Mouse (Mus musculus) kidney, postnatal 0 days (tissue): ENCODE measurements around the gene Prn. TPM values are rescaled to one million over a fixed set of nuclear protein-coding genes. Genes with fewer than 3 reads are reported as not detected.

Source experiments
- ATAC-seq: fragments of 200-750 bp; cut with Nextera tagmentation; replicated peaks from 2 replicates; pipeline ENCODE4 v1.8.0; 2017; ENCODE audit warnings: low read depth, moderate number of reproducible peaks, moderate TSS enrichment, moderate library complexity; ENCODE audit not compliant: low FRiP score
- DNase-seq: peaks from one replicate; pipeline ENCODE4 v3.0.0-alpha.2; 2016; ENCODE audit warnings: low spot score
- H3K27ac ChIP-seq: fragments of 300-500 bp; sonication (generic); 2 replicates; pipeline ENCODE4 v1.5.1; 2014; ENCODE audit warnings: mild to moderate bottlenecking
- H3K27me3 ChIP-seq: fragments of 300-500 bp; sonication (generic); 2 replicates; pipeline ENCODE4 v1.6.1; 2014; ENCODE audit warnings: low read length, mixed read lengths; ENCODE audit not compliant: insufficient read depth
- H3K36me3 ChIP-seq: fragments of 300-500 bp; sonication (generic); 2 replicates; pipeline ENCODE4 v1.6.1; 2014; ENCODE audit warnings: low read length, mixed read lengths; ENCODE audit not compliant: insufficient read depth
- H3K4me1 ChIP-seq: fragments of 300-500 bp; sonication (generic); replicated peaks from 2 replicates; pipeline ENCODE4 v1.6.1; 2014; ENCODE audit warnings: antibody characterized with exemption, low read length, mixed read lengths; ENCODE audit not compliant: insufficient read depth
- H3K4me2 ChIP-seq: fragments of 300-500 bp; sonication (generic); 2 replicates; pipeline ENCODE4 v1.6.1; 2014; ENCODE audit warnings: mild to moderate bottlenecking, low read length, moderate library complexity, mixed read lengths
- H3K4me3 ChIP-seq: fragments of 300-500 bp; sonication (generic); replicated peaks from 2 replicates; pipeline ENCODE4 v1.5.1; 2014; ENCODE audit warnings: low read depth, low read length
- H3K9ac ChIP-seq: fragments of 300-500 bp; sonication (generic); 2 replicates; pipeline ENCODE4 v1.6.1; 2014; ENCODE audit warnings: low read depth, low read length
- H3K9me3 ChIP-seq: fragments of 300-500 bp; sonication (generic); replicated peaks from 2 replicates; pipeline ENCODE4 v1.6.1; 2016; ENCODE audit warnings: low read length, inconsistent platforms, mixed read lengths
- CTCF ChIP-seq: IDR thresholded peaks from 2 replicates; pipeline ENCODE4 v1.5.1; 2016; ENCODE audit warnings: antibody characterized with exemption, low read depth, mild to moderate bottlenecking, moderate library complexity
- WGBS: fragments of 180-500 bp; shearing (Covaris S2); extraction: QIAGEN DNeasy Blood & Tissue Kit; methylation state at CpG from one replicate; pipeline ENCODE4 v1.1.7; 2014; 5-methylcytosine and 5-hydroxymethylcytosine counted together
- polyA plus RNA-seq: library from polyadenylated mRNA; unstranded; fragments of >200 nt; fragmentation: Nextera tagmentation; extraction: Ambion mirVana; gene quantifications from 2 replicates; pipeline ENCODE4 v1.2.1, GENCODE M21; 2015

Prn gene
- polyA plus RNA-seq, 1 experiment from 2014 or later = 0.20 TPM

DNA sequence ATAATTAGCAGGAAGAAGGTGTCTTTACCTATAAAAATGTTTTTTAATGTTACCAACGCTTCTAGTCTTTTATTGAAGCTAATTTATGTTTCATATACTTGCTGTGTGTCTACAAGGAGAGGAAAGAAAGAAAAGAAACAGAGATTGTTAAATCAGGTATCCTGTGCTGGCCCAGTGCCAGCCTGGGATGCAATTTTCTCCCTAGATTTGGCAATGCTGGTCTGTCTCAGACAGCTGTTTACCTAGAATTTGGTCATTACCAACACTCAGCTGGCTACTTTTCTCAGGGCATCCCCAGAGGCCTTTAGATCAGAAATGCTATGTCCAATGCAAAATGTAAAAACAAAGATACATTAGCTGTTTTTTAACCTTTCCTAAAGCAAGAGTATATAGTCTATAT lies 36.4 kb upstream of the Prn start:
- no peaks in the 10 kb centered on the region for H3K36me3 ChIP-seq
- TF ChIP-seq CTCF = no peak
- WGBS = 62% methylated on average over 1 of the region's 1 CpGs

DNA sequence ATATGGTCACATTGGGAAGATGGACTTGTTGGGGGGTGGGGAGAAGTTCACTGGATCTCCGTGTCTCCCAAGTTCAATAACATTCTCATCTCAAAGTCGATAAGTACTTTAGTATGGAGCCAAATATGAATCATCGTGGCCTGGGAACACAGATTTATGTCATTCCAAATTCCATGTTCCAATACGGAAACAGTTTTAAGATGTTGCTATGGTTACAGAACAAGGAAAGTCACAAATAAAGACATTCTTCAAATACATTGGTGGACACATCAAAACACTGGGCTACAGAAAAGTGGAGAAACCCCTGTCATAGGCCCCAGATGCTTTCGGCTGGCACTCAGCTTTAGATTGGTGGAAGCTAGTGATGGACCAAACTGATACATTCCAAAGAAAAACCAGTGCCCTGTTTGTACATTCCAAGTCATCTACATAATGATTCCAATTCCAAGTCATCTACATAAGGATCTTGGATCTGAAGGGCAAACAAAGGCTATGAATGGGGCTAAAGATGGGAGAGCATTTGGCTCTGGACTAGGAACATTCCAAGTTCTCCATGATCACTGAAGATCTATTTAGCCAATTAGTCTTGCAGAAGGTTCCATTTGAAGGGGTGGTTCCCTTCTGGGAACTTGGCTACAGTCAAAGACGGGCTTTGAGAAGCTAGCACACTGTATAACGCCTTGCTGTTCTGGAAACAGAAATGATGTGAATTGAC lies 33.0 kb upstream of the Prn start:
- Histone ChIP-seq H3K27me3 (no peaks in the 10 kb centered on the region), H3K9me3 (no peaks in the 10 kb centered on the region), H3K36me3 (no peaks in the 10 kb centered on the region), H3K9ac (no peak overlapping the region), H3K4me1 (no peaks in the 10 kb centered on the region), H3K4me2 (no peak overlapping the region), H3K27ac (no peak overlapping the region), H3K4me3 (no peak overlapping the region)
- WGBS = 84% methylated on average over 7 of the region's 7 CpGs
- peak; percentile 7 for DNase-seq
- no peak for ATAC-seq
- no peak for TF ChIP-seq CTCF

More for the DNA sequence above, 36.4 kb upstream of the Prn start:
- DNase-seq (no peak), ATAC-seq (no peak)
- Histone ChIP-seq H3K27me3 (no peaks in the 10 kb centered on the region), H3K9ac (no peak overlapping the region), H3K4me1 (no peaks in the 10 kb centered on the region), H3K4me2 (no peak overlapping the region), H3K4me3 (no peak overlapping the region), H3K27ac (no peak overlapping the region), H3K9me3 (no peaks in the 10 kb centered on the region)

DNA sequence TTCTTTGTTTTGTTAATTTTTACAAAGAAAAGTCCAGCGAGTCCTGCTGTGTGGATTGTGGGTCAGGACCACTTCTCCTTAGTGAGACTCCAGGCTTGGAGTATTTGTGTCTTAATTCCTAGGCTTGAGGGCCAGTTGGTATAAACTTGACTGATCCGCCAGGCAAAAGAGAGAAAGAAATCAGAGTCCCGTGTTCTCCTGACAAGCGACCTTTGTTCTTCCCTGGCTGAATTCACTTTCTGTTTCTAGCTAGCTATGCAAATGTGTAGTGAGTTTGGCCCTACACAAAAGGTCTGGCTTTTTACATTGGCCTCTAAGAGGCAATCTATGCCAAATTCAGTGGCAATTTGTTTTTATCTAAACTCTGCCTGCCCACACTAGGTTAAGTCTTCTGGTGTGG lies 28.0 kb upstream of the Prn start:
- H3K9ac ChIP-seq = no peak overlapping the region
- no peak for DNase-seq
- 74% methylated on average over 4 of the region's 4 CpGs for WGBS

DNA sequence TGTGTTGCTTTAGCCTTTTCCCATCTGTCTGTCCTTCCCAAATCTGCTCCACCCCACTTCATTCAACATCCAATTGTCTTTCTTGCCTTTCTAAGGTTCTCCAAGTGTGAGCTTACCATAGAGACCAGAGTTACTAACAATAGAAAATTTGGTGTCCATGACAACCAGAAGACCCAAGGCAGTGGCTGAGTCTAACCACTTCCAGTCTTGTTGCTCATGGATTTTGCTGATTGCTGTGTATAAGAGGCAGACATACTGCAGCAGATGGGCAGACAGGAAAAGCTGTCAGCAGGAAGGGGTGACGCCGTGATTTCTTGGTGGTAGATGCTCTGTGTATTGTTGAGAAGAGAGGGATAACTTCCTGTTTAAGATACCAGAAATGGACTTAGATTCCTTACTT lies 26.6 kb upstream of the Prn start:
- no peak for TF ChIP-seq CTCF
- WGBS = 78% methylated on average over 2 of the region's 2 CpGs
- no peaks in the 10 kb centered on the region for H3K27me3 ChIP-seq
- no peak overlapping the region for H3K9ac ChIP-seq
- DNase-seq (no peak), ATAC-seq (no peak)
- H3K36me3 ChIP-seq = no peaks in the 10 kb centered on the region
- H3K4me3 ChIP-seq = no peak overlapping the region
- H3K9me3 ChIP-seq = no peaks in the 10 kb centered on the region
- H3K4me1 ChIP-seq = no peaks in the 10 kb centered on the region
- no peak overlapping the region for H3K27ac ChIP-seq
- H3K4me2 ChIP-seq = no peak overlapping the region

More for the DNA sequence above, 28.0 kb upstream of the Prn start:
- no peak overlapping the region for H3K4me2 ChIP-seq
- no peaks in the 10 kb centered on the region for H3K4me1 ChIP-seq
- H3K36me3 ChIP-seq = no peaks in the 10 kb centered on the region
- H3K27me3 ChIP-seq = no peaks in the 10 kb centered on the region
- TF ChIP-seq CTCF = no peak
- H3K27ac ChIP-seq = no peak overlapping the region
- ATAC-seq = no peak
- no peak overlapping the region for H3K4me3 ChIP-seq
- no peaks in the 10 kb centered on the region for H3K9me3 ChIP-seq

DNA sequence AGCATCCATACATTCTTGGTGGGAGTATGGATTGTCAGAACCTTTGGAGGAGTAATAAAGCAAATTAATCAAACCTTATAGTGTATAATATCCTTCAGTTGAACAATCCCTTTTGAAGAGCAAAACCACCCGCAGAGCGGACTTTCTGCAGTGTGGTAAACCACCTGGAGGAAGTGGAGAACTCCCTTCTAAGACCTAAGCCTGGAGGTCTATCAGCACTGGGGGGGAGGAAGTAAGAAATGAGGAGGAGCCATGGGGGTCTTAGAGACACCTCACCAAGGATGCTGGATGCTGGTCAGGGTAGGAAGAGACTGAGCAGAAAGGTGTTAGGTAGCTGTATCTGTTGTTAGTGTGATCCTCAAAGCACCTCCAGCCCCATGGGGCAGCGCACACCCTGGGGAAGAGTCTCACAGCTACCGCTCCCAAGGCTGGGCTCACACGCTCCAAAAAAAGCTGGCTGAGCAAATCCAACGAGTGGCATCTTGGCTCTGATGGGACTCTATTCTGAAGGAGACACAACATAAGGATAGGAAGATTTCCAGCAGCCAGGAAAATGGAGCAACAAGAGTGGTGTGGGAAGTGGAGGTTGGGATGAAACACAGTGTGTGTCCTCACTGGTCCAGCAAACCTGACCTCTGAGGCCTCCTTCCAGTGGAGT lies 23.1 kb upstream of the Prn start:
- no peak overlapping the region for H3K9ac ChIP-seq
- no peak for TF ChIP-seq CTCF
- DNase-seq (no peak), ATAC-seq (no peak)
- WGBS = 87% methylated on average over 6 of the region's 6 CpGs
- H3K4me2 ChIP-seq = no peak overlapping the region
- no peaks in the 10 kb centered on the region for H3K4me1 ChIP-seq
- no peaks in the 10 kb centered on the region for H3K9me3 ChIP-seq
- H3K27me3 ChIP-seq = no peaks in the 10 kb centered on the region
- no peaks in the 10 kb centered on the region for H3K36me3 ChIP-seq
- H3K4me3 ChIP-seq = no peak overlapping the region
- H3K27ac ChIP-seq = no peak overlapping the region

DNA sequence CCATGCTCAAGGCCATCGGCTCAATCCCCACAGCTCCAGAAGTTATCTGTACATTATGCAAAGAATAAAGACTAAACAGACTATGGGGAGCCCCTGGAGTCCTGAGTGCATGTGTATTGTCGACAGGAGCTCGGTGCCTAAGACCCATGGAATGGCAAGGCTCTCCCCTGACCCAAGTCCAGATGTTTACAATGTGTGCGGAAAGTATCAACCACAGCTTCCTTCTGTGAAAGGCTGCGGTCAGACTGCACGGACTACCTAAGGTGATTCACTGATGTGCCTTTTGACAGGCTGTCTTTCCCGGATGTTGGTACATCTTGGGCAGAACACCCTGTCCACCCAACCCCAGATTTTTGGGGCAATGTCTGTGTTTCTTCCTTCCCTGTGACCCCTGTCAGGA lies 21.5 kb upstream of the Prn start:
- no peak overlapping the region for H3K27ac ChIP-seq
- H3K4me2 ChIP-seq = no peak overlapping the region
- no peaks in the 10 kb centered on the region for H3K36me3 ChIP-seq
- no peak overlapping the region for H3K4me3 ChIP-seq
- no peak overlapping the region for H3K9ac ChIP-seq
- ATAC-seq (no peak), DNase-seq (no peak)
- no peaks in the 10 kb centered on the region for H3K4me1 ChIP-seq
- TF ChIP-seq CTCF = no peak
- no peaks in the 10 kb centered on the region for H3K27me3 ChIP-seq
- no peaks in the 10 kb centered on the region for H3K9me3 ChIP-seq
- 83% methylated on average over 7 of the region's 7 CpGs for WGBS
